Mouse (Mus musculus) natural killer cell, adult 2 months (primary cell): ENCODE measurements around the gene Dnal4.
A peak's percentile ranks its signal among the peaks of the same experiment; 100 is the strongest.

Experiments
- DNase-seq, 2 experiments: peaks; one replicate each; pipeline ENCODE4 v3.0.0; 2022; ENCODE audit warnings: low spot score in 2 of 2

Dnal4 gene

GRCm38 (mm10) chr15:79763601-79764246 is 13.9 kb downstream of the Dnal4 start:
- no peak for DNase-seq

DNA sequence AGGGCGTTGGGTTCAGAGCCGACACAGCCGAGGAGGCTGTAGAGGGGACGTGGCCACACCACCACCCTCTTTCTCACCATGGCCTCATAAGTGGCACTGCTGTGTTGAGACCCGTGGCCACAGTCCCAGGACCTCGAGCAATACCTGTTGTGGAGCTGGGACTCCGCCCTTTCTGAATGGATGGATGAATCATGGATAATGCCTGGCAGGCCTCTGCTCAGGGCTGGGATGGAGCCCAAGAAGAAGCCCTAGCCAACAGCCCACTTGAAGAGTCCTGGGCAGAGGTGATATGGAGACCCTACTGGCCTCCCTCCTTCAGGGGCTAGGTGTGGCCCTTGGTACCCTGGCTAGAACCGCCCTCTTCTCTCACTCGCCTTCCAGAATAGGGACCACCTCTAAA is 14.6 kb downstream of the Dnal4 start:
- no peak for DNase-seq

- DNase-seq: no peak
Measured at GRCm38 (mm10) chr15:79760956-79761355, 16.7 kb downstream of the Dnal4 start.

DNA sequence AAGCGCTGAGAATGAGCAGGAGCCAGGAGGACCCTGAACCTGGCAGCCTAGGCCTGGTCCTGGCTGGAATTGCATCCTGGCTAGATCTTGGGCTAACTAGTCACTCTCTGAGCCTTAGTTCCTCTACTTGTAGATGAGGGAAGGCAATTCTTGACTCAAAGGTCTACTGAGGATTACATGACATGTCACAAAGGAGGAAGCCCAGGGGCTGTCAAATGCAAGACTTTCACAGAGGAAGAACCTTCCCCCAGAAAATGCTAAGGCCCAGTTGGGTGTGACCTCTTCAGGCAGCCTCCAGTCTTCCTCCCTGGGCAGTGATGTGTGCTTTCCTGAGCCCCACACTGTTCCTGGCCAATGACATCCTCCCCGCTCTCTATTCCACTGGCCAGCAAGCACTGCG is 20.5 kb downstream of the Dnal4 start:
- no peak for DNase-seq

DNA sequence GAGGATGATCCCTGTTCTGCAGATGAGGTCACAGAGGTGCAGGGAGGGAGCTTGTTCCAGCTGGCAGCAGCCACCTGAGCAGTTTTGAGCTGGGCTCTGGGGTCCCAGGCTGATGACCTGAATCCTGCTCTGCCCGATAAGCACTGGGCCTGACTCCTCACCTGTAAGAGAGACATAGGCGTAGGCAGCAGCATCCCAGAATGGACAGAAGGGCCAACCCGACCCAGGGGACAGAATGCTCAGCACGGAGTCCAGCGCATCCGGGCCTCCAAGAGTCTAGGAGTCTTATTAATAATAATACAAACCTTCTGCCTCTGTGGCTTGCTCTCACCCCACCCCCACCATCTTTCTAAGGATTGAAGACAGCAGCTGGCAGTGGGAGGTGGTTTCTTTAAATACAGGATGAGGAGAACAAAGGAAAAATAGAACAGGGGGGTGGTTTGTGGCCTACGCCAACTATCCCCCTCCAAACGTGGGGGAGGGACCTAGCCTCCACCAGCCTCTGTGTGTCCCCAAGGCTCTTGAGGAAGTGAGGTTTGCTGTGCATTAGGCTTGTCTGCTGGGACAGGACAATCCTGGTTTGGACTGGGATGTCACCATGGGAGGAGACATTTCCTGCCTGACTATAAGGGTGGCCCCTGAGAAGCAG is 21.5 kb downstream of the Dnal4 start:
- DNase-seq: no peak

DNA sequence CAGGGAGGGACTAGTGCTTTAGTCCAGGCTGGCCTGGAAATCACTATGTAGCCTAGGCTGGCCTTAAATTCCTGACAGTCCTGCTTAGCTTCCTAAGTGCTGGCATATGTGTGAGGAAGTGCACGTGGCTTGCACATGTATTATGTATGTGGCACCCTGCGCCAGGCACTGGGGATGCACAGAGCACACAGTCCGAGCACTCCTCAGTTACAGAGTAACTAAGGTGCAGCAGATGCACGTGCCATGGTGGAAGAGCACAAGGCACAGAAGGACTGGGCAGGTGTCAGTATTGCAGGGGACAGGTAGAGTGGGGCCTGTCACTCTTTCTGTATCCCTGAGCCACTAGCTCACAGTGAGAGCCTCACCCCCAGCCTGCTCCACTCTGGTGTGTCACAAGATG is 22.5 kb downstream of the Dnal4 start:
- no peak for DNase-seq

GRCm38 (mm10) chr15:79753873-79754272 is 23.8 kb downstream of the Dnal4 start:
- DNase-seq: no peak

GRCm38 (mm10) chr15:79753420-79753752 is 24.3 kb downstream of the Dnal4 start:
- no peak for DNase-seq

GRCm38 (mm10) chr15:79752742-79753419 is 24.8 kb downstream of the Dnal4 start:
- peak; percentile 81 to 82 for DNase-seq

GRCm38 (mm10) chr15:79751772-79752171 is 25.9 kb downstream of the Dnal4 start:
- DNase-seq: peak in 1 of 2 experiments; percentile 34

DNA sequence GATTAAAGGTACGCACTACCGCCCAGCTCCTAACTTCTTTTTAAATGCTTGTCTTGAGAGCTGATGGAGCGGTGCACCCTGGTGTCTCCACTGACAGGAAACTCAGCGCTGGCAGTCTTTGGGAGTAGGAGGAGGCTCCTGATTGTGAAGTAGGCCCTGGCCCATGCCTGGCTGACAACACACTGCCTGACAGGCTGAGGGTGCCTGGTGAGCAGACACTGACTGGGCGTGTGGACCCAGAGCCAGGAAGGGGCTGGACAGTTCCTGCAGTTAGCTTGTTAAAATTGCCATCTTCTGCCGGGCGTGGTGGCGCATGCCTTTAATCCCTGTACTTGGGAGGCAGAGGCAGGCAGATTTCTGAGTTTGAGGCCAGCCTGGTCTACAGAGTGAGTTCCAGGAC is 27.4 kb downstream of the Dnal4 start:
- no peak for DNase-seq

DNA sequence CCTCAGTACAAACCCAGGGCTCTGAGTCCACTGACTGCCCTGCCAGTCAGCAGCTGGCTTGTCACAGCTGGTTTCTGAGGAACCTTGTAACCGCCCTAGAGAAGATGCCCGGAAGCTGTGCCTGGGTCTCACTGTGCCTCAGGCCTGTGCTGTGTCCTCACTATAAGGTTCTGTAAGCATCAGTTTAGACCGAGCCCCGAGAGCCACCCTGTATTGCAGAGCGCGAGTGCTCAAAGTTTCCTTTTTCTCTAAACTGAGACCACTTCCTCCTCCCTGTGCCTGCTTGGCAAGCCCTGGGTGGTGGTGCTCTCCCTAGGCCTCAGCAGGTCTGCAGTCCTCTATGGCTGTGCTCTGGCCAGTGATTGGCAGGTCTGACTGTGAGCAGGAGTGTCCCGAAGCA is 28.5 kb downstream of the Dnal4 start:
- DNase-seq: no peak

- DNase-seq: peak in 1 of 2 experiments; percentile 48
Measured at GRCm38 (mm10) chr15:79747998-79748397, 29.7 kb downstream of the Dnal4 start.

DNA sequence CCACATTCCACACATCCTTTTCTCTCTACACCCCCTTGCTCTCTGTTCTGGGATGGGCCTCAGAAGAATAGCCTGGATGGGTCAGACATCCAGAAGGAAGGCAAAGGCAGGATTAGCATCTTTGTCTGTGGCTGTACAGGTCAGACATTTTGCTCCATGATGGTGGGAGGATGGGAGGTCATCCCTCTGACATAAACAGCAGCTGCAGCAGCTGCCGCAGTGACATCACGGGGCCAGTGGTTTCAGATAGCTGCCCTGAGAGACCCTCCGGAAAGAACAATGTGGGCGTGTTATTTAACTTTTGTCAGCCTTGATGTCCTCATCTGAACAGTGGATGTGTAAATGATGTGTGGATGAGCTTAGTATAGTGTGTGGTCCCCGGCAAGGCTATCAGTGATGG is 31.8 kb downstream of the Dnal4 start:
- no peak for DNase-seq

GRCm38 (mm10) chr15:79745312-79745711 is 32.3 kb downstream of the Dnal4 start:
- no peak for DNase-seq

- DNase-seq: no peak
Measured at GRCm38 (mm10) chr15:79744742-79745141, 32.9 kb downstream of the Dnal4 start.

DNA sequence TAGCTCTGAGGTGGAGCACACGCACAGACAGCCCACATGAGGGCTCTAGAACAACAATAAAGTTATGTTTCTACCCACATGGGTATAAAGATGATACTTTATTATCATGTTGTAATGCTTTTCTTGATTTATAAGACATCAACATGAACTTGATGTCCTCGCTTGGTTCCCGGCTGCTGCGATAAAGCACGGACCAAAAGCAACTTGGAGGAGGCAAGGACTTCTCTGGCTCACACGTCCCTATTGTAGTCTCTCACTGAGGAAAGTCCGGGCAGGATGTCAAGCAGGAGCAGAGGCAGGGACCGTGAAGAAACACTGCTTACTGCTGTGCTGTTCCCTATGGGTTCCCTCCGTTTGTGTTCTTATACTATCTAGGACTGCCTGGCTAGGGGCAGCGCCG is 33.6 kb downstream of the Dnal4 start:
- no peak for DNase-seq

DNA sequence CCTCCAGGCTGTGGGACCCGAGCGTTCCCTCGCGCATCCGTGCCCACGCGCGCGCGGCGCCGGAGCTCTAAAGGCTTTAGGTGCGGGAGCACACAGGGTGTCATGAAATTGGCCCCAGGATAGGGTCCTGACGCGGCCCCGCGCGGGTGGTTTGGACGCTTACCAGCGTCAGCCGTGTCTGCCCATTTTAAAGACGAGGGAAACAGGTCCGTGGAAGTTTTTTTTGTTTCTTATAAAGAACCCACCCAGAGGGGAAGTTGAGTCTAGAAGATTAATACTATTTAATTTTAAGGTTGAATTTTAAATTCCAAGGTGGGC is 35.0 kb downstream of the Dnal4 start:
- no peak for DNase-seq

GRCm38 (mm10) chr15:79741921-79742705 is 35.5 kb downstream of the Dnal4 start, which contains the start of gene Sun2:
Sun2 (minus strand) TSS chr15:79742536.
- DNase-seq: peak; percentile 95 to 96

DNA sequence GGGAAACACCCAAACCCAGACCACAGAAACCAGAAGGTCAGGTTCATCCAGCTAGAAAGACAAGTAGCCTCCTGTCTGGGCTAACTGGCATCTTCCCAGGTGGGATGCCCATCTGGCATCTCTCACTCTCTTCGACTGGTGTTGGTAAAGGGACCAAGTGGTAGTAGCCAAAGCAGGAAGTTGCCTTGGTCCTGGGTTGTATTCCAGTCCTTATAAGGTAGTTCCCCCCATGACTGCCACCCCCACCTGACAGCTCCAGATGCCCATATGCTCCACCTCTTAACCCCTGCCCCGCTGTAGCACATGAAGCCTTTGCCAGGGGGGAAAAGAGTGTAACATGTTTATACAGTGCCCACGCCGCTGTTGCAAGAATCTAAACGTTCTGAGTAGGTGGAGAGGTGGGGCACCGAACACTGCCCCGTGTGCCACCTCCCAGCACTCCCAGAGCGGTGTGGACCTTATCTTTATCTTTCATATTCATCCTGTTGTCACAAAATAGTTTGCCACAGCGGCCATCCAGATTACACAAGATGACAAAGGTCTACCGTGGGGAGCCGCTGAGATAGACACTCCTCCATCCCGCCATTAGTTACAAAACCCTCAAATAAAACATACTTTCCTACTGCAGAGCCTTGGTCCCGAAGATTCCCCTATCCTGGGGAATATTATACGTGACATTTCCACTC is 36.3 kb downstream of the Dnal4 start:
- peak; percentile 65 to 68 for DNase-seq

GRCm38 (mm10) chr15:79740739-79741138 is 36.9 kb downstream of the Dnal4 start:
- DNase-seq: peak in 1 of 2 experiments; percentile 29

DNA sequence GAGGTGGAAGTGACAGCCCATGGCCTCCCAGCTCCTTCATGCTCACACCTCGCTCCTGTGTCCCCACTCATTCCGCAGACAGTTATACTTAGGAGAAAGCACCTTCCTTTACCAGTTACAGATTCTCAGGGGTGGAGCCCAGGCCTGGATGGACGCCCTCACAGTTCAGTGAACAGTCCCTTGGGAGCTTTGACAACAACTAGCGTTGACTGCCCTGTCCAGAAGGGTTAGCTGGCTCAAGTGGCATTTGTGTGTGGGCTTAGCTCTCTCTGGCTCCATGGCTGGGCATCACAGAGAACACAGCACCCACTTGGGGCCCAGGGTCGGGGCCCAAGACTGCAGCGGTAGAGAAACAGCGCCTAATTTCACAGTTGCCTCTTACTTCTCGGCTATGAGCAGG is 43.3 kb downstream of the Dnal4 start:
- DNase-seq: no peak
